Mouse (Mus musculus): ENCODE measurements around the gene Syt2.

Syt2 gene

DNA sequence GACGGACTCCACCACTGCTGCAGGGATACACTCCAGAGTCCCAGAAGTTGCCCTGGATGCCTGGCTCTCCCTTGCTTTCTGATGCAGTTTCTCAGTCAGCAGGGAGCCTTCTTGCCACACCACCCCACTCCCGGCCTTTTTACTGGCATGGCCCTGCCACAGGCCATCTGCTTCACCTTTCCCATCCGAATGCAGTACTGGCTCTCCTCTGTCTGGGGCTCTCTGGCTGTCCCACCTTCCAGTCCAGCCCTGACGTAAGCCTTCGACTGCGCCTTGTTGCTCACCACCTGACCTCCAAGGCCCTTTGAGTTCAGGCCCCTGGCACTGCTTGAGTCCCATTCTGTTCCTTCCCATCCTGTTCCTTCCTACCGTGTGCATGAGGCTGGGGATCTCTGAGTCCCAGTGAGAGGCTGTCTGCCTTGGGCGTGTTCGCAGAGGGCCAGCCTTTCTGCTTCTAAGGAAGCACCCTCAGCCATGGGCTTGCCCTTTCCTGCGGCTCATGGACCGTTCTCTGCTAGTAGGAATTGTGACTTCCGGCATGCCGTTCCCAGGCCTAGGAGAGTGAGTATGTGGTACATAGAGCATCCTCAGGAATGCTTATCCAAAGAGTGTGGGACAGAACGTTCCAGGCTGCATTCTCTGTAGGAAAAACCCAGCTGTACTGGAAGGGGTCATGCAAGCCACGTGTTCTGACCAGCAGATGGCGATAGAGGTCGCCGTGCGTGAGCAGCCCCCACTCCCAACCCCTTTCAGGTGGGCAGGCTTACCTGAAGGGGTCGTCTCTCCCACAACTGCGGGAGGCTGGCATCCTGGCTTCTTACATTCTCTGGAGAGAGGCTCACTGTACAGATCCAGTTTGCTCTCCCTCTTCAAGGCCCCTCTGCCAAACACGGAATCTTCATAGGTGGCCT, 58.2 kb downstream of the Syt2 start:
- DNase-seq (ENCODE audit: low read depth), result no peak

DNA sequence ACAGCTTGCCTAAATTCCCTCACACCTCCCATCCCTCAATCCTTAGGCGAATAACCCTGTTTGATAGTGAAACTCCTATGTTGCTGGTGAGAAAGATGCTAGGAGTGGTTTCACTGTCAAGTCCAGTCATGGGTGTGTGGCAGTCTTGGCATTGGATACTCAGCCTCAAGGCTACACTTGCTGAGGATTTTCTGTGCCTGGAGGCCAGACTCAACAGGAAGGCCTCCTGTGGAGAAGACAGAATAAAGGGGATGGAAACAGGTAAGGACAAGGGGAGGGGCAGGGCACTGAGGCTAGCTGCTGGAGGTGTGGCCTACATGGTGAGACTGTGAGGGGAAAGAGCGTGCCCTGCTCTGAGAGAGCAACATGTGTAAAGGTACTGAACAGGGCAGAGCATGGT, 60.1 kb downstream of the Syt2 start:
- no peak for DNase-seq (ENCODE audit: low read depth)

DNA sequence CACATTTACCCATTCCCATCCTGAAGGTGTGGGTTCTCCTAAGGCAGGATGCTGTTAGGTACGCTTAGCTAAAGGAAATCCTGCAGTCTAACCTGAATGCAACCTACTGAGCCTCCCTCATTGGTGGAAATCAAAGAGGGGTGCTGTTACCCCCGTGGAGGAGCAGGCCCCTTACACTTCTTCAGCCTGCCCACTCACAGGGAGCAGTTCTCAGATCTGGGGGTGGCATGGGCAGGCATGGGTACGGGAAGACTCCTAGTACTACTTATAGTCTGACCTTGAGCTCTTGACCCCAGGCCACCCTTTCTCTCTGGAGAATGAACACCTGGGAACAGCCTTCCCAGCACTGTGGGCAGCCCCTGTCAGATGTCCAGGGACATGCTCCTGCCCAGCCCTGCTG, 61.0 kb downstream of the Syt2 start:
- no peak for DNase-seq (ENCODE audit: low read depth)

DNA sequence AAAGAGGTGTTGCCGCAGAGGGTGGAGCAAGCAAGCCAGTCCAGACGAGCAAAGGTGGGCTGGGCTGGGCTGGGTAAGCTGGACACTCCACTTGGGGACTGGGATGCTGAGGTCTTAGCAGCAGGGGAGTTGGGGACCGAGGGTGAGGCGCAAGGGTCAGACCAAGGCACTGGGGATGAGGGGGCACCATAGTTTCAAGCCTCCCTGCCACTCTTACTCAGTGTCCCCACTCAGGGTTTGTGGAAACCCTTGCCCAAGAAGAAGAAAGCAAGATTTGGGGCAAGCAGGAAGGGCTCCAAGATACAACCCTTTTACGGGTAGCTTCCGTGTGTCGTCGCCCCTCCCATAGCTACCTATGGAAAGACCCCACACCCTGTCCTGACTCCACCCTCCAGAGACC, 61.8 kb downstream of the Syt2 start:
- no peak for DNase-seq (ENCODE audit: low read depth)

DNA sequence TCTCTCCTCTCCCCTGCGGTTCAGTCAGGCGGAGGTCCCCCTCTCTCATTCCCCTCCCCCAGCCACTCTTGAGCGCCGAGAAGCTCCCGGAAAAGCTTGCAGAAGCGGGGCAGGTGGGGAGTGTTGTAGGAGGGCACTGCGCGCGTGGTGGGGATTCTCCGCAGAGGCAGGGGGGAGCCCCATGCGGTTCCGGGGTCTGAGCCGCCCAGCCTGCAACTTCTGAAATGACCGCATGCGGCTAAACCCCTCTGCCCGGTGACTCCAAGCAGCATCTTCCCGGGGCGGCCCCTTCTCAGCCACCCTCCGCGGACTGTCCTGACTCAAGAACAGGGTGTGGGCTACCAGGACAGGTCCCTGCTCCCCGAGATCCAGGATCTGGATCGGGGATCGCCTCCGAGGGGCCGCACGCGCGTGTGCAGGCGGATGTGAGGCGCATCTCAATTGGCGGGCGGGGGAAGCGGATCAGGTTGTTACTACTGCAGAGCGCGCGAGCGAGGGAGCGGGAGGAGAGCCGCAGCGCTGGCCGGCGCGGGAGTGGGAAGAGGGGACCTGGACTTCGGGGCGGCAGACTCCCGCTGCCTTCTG, 62.4 kb downstream of the Syt2 start:
- no peak for DNase-seq (ENCODE audit: low read depth)

DNA sequence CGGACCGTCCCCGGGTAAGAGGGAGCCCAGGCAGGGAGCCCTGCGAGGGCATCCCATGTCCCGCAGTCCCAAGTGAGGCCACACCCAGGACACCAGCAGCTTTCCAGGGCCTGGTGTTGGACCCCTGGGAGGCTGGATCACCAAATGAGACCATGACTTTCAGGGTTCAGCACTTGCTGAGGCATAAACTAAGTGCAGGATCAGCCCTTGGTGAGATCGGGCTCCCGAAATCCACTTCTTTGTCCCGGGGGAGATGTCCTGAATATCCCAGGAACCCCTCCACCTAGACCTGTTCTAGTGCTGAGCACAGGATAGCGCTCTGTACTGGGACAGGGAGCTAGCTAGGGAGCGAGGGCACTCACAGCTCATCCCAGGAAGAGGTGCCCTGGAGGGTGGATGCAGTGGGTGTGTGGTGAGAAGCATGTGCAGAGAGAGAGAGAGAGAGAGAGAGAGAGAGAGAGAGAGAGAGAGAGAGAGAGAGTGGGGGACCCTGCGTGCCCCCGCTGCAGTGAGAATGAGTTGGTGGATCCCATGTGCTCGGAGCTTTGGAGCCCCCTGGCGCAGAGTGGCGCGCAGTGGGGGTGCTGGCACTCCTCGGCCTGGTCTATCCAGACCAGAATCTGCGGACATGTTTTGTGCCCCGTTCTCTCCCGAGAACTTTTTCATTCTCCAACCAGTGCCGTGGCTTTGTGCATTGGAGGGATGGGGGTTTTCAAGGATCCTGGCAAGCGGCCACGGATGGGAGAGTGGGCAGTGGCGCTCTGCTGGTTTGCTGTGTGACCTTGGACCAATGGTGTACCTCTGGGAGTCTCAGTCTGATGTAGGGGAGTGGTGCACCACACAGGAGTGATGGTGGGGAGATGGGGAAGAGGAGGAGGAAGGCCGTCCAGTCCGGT, 63.2 kb downstream of the Syt2 start:
- no peak for DNase-seq (ENCODE audit: low read depth)

DNA sequence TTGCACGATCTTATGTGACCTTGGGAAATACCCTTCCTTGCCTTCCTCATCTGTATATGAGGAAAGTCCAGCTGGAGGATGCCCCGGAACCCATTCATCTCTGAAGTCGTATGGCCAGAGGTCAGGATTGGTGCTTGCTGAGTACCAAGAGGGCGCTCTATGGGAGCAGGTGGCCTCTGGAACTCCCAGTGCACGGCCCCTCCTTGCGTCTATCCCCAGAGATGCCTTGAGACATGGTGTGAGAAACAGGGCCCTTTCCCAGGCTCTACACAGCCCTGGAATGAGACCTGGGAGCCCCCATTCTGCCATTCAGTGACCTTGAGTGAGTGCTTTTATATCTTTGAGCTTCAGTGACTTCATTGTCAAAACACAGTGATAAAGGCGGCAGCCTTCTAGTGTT, 64.6 kb downstream of the Syt2 start:
- no peak for DNase-seq (ENCODE audit: low read depth)

DNA sequence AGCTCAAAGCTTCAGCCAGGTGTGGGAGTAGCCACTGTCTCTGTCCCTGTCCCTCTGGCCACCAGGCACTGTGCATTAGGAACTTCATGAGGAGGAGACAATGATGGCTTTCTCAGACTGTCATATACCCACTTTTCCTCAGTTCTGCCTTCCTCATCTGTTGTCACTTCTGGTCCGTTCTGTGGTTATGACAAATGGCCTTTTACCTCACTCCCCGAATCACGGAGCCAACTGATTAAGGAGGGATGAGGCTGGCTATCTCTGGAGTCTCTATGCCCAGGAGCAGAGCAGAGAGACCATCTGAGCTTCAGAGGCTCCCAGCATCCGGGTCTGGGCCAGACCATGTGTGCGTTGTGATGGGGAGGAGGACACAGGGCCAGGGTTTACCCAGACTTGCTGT, 65.2 kb downstream of the Syt2 start:
- DNase-seq (ENCODE audit: low read depth), result no peak

DNA sequence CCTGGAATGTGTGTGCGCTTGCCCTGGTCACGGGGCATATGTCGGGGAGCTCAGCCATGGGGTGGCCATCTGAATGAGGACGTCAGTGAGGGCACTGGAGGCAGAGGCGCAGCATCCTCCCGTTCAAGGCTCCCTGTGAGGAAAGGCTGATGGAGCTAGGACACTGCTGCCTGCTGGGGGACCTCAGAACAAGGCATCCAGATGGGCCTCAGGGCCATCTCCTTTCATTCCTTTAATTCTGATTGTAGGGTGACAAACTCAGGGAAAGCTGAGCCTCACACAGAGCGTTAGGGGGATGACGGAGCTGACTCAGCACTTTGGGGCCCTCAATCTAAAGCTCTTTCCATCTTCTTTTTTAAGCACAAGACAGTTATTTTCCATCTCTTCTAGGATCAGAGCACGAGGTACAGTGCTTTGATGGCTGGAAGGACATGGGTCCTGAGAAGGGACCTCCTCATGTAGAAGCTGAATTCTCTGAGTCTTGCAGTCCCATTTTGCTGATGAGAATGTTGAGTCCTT, 66.4 kb downstream of the Syt2 start:
- DNase-seq (ENCODE audit: low read depth), result no peak

DNA sequence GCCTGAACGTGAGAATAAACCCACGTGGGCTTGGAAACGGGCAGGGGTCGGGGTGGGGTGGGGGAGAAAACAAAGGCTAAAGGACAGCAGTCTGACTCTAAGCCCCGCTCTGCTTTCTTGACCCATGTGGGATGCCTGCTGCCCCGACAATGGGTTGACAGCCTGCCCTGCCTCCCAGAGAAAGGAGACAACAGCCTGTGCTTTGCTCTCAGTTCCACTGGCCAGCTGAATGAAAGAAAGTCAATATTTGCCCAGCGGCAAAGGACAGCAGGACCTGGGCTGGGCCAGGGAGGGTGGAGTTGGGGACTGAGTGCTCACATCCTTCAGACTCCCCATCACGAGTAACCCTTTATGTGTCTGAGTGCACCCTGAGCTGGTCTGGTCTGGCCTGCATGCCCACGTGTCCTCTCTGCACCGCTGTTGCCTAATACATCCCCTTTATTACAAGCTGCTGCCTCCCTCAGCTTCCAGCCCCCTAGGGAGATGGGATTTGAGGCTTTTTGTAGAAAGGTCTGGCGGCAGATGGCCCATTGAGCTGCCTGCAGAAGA, 67.0 kb downstream of the Syt2 start:
- no peak for DNase-seq (ENCODE audit: low read depth)

DNA sequence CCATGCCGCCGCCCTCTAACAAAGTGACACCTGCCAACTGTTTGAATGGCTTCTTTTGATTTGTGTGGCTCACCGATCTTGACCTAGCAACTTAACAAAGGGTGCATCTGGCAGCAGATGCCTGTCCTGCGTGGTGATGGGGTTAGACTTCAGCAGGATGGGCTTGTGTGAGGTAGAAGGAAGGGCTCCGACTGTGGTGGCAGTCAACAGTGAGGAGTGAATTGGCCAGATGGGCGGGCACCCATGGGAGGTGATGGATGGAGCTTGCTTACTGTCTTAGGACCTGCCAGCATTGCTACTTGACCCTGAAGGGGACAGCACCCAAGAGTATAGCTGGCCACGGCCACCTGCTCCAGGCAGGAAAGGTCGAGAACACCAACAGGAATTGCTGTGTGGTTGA, 67.7 kb downstream of the Syt2 start:
- no peak for DNase-seq (ENCODE audit: low read depth)

DNA sequence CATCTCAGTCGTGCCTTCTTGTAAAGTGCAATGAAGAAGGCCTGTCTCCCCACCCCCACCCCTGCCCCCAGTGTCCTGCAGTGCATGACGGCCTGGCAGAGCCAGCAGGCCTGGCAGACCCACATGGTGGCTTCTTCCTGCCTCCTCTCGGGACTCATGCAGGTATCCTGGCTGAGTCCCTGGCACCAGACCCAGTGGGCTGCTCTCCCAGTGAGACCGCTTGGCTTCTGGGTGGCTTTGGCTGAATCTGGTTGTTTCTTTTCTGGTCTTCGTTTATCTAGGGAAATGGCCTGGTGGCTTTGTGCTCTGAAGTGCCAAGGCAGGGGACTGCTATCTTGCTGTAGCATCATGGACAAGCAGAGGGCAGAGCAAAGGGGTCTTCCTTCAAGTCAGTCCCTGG, 68.6 kb downstream of the Syt2 start:
- no peak for DNase-seq (ENCODE audit: low read depth)

DNA sequence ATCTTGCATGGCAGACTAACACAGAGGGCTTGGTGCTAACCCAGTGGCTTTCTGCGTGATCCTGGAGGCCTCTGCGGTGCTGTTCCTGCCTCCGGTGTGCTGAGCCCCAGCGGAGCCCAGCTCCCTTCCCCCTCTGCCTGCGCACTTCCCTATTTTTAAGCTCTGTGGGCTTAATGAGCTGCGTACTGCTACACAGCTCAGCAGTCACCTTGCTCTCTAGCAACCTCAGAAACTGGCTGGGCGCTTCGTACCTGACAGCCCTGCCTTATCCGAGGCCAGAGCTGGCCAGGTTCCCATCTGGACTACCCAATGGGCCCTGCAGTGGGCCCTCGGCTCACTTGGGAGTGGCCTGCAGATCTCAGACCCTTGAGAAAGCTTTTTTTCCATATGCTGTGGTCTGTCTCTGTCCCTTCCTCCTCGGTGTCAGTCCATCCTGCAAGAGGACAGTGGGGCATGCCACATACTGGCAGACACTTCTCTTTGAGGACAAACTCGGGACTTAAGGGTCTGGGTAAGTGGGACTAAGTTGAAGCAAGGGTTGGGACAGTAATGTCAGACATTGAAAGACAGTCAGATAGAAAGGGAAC, 73.3 kb downstream of the Syt2 start:
- peak; percentile 28 for DNase-seq (ENCODE audit: low read depth)

DNA sequence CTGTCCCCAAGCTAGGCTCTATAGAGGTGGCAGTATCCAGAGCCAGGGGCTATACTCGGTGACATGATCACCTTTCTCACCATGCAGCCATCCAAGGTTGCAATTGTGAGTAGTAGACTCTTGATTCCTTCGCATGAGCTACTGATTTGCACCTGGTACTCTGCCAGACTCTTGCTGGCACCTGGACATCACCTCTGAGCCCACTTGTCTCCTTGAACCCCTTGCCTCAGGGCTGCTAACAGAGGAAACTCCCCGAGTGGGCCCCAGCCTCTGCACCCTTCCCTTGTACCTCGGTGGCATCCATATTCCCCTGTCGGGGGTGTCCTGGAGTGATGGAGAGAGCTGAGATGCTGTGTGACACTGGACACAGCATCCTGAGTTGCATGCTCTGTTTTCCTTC, 75.0 kb downstream of the Syt2 start:
- no peak for DNase-seq (ENCODE audit: low read depth)

DNA sequence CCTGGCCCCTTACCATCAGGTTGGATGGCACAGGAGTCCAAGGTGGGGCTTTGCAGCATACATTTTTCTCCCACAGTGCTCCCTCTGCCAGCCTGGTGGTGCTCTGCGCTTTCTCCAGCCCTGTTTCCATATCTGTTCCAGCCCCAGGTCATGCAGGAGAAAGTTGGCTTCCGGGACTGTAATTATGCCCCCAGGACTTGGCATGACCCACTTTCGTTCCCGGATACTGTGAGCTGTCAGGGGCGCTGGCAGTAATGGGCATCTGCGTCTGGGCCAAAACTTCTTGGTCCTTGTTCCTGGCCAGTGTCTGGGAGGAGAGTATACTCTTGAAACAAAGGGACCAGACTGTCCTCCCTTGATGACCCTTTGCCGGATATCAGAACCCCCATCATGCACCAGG, 76.4 kb downstream of the Syt2 start:
- no peak for DNase-seq (ENCODE audit: low read depth)

DNA sequence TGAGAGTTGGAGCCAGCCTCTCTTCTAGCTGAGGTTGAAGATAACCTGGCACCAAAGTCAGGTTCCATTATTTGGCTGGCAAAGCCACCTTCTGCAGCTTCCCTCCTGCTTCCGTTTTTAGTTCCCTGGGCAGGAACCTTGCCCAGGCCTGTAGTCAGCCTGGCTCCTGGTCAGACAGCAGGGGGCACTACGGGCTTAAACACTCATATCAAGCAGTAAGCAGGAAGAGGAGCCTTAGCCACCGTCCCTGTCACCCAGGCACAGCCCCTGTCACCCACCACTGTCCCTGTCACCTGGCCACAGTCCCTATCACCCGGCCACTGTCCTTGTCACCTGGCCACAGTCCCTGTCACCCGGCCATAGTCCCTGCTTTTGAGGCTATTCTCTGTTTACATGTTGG, 78.8 kb downstream of the Syt2 start:
- DNase-seq (ENCODE audit: low read depth), result no peak

DNA sequence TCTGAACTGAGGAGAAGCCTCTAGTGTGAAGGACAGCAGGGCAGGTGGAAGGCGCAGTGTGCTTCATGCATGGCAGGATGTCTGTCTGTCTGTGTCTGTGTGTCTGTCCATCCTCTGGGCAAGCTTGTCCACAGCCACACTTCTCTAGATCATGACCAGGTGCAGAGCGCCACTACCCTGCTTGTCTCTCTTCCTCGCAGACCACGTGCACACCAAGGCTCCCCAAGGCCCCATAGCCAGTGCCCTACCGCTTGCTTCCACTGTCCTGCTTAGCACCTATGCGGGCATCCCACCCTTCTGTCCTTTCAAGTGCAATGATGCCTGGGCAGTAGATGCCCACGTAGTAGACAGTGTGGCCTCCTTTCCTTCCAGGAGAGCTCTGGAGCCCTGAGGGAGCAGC, 80.0 kb downstream of the Syt2 start:
- DNase-seq (ENCODE audit: low read depth), result no peak

DNA sequence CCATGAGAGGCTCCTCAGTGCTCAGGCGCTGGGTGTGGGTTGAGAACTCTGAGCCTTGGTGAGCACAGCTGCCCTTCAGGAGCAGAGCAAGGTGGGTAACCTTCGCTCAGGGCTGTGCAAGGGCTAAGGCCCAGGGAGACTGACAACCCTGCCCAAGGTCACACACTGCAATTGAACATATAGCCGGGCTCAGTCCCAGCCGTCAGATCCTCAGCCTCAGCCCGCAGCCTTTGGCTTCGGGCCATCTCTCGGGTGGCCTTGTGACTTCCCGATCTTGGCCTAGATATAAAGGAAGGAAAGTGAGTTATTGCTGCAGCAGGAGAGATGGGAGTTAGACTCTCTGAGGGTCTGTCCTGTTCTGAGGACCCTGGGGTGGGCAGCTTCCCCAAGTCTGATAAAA, 80.8 kb downstream of the Syt2 start:
- no peak for DNase-seq (ENCODE audit: low read depth)

DNA sequence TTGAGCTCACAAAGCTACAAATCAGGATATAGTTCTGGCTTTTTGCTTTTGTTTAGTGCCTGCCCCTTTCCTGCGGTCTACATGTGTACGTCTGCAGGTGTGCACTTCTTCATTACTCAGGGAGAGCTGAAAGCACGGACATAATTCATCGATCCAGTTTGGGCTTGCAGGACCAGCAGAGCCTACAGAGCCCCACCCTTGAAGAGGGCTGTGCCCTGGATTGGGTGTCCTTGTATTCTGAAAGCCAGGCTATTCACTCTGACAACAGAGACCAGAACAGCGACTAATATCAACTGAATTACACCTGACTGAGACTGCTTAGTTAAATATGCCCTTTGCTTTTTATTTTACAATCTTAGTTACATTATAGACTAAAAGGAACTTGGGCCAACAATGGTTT, 87.2 kb downstream of the Syt2 start:
- no peak for DNase-seq (ENCODE audit: low read depth)

DNA sequence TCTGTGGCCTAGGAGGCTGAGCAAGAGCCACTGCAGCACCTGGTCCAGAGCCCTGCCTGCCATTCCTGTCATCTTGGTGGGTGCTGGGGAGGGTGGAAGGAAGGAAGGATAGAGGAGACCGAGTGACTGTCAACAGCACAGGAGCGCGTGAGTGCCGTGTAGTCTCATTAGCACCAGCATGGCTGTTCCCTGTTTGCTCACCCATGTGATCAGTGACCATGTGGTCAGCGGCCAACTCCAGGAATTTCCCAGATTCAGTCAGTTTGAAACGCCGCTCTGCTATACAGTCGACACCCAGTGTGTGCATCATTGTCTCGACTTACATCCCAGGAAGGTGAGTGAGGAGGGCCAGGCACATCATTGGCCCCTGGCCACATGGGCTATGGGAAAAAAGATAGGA, 91.0 kb downstream of the Syt2 start:
- no peak for DNase-seq (ENCODE audit: low read depth)

DNA sequence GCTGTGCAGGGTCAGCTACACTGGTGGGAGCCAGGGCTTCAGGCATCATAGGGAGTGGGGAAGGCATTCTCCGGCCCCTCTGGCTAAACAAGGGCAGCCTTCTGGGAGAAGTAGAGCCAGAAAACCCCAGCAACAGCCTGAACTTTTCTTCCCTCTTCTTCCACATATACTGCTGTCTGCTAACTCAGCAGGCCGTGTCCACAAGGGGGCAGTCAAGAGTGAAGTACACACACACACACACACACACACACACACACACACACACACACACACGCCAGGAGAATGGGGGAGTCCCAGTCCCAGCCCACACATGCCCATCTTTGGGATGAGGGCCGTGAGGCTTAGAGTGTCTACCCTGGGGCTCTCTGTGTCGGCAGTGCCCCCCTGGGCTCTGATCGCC, 95.0 kb downstream of the Syt2 start:
- DNase-seq (ENCODE audit: low read depth), result no peak
